Mouse (Mus musculus): ENCODE results near the gene Sbf2. TPM values are rescaled to one million over a fixed set of nuclear protein-coding genes. Genes with fewer than 3 reads are reported as not detected.

Sbf2 gene
- 6.3 to 10.9 TPM (median 8.6 TPM) in 4 replicates for total RNA-seq (2023; ENCODE audit: inconsistent age)

GRCm38 (mm10) chr7:110614133-110615063 is at the start of gene Sbf2:
Gene Sbf2, minus strand, starts transcription at chr7:110614922.

GRCm38 (mm10) chr7:110627486-110628272 is 13.0 kb upstream of the Sbf2 start, which contains the start of gene Adm:
Gene Adm, plus strand, starts transcription at chr7:110627661.

Other genes with a start within 250 kb of the Sbf2 start
- 1.1 to 2.7 TPM (median 2.3 TPM) in 4 replicates for gene Adm, start 12.7 kb upstream of the Sbf2 start, total RNA-seq (2023; ENCODE audit: inconsistent age)
- 16.0 to 18.5 TPM (median 17.2 TPM) in 4 replicates for gene Ampd3, start 153.3 kb upstream of the Sbf2 start, total RNA-seq (2023; ENCODE audit: inconsistent age)
- gene Rnf141, start 229.5 kb upstream of the Sbf2 start, total RNA-seq (2023; ENCODE audit: inconsistent age): 31.1 to 35.8 TPM (median 31.2 TPM) in 4 replicates
- not detected in 4 replicates for gene Lyve1, start 248.3 kb upstream of the Sbf2 start, total RNA-seq (2023; ENCODE audit: inconsistent age)

All from B cell, adult (primary cell).